Mouse (Mus musculus) olfactory bulb, adult 2 months (tissue): ENCODE data around the gene Padi2.

Source experiments
- CTCF ChIP-seq: fragments of 200-500 bp; IDR thresholded peaks from 2 replicates; pipeline ENCODE4 v1.5.1; 2012; ENCODE audit warnings: low read depth, mild to moderate bottlenecking, low read length, moderate library complexity; ENCODE audit not compliant: insufficient read depth
- POLR2A ChIP-seq: fragments of 200-500 bp; IDR thresholded peaks from 2 replicates; pipeline ENCODE4 v1.6.1; 2012; ENCODE audit warnings: mild to moderate bottlenecking, low read depth, low read length, moderate library complexity; ENCODE audit not compliant: insufficient read depth

GRCm38 (mm10) chr4:140949616-140950015 lies 43.5 kb downstream of the Padi2 start:
- TF ChIP-seq CTCF (no peak), POLR2A (no peak)
